Mouse (Mus musculus) adrenal gland, postnatal 10 days (tissue): ENCODE results near the gene C530008M17Rik. TPM values are rescaled to one million over a fixed set of nuclear protein-coding genes. Genes with fewer than 3 reads are reported as not detected.

Source experiments
- DNase-seq: peaks from one replicate; pipeline ENCODE4 v3.0.0; 2021; ENCODE audit warnings: mixed read lengths
- total RNA-seq, 2 experiments: library from RNA; stranded (reverse); gene quantifications; 2 replicates each; pipeline ENCODE4 v1.2.3; 2021

C530008M17Rik gene
- total RNA-seq, 2 experiments from 2014 or later = 7.5 to 10.4 TPM

DNA sequence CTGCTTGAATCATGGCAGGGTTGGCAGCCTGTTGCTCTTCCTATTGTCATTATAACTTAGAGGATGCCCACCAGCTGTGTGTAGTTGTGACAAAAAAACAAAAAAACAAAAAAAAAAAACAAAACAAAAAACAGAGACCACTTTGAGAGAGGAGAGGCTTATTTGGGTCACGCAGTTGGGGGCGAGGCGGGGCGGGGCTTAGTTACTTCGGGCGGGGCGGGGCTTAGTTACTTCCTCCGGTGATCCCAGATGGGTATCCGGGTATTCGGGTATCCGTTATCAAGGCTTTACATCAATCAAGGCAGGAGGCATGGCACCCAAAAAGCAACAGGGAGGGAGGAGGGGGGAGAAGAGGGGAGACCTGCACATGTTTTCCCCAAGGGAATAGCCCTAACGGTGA lies 46.3 kb downstream of the C530008M17Rik start:
- peak; percentile 42 for DNase-seq

DNA sequence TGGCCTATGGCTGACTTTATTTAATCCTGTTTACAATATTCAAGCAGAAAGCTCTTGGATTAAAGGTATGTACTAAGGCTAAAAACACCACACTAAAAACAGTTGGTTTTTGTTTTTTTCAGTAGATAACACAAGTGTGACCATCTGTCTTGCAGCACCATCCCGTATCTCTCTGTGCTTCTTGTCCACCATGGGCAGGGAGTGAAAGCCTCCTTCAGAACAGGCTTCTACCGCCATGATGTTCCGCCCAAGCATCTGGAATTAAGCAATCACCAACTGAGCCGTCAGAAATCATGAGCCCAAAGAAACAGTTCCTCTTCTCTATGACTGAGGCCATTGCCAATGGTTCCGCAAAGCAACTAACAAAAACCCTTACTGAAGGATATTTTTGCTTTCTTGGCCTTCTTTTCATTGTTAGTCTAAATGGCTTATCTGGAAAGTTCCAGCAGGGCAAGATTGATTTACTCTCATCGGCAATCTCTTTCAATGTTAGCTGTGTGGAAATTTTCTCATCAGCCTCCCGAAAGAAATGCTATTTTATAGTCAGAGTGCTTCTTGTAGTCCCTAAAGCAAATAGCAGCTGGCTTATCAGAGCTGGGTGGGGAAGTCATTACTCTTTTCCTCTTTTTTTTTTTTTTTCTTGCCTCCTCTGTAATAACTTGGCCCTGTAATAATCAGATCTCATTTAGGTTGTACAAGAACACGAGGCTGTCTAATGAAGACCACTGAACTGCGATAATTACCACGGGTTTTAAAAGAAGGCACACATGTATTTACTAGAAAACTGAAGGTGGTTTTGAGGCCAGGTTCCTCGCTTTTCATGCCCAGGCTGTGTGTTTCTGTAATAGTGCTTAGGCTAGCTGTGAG lies 49.2 kb downstream of the C530008M17Rik start:
- no peak for DNase-seq

DNA sequence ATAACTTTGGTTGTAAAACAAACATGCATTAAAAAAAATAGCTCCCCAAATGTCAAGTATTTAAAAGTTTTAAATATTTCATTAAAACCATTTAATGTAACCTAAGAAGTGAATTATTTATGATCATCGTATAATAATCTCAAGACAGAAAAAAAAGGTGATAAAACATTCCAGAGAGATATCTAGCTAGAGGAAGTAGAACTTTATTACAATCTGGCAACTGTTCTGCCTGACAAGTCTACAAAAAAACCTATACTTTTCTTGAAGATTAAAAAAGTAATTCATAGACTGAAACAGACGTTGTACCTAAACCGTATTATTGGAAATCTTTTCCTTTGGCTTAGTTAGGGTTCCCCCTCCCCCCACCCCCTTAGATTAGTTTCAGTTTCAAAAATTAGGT lies 50.8 kb downstream of the C530008M17Rik start:
- no peak for DNase-seq

- DNase-seq = peak; percentile 56
These were observed 51.7 kb downstream of the C530008M17Rik start for GRCm38 (mm10) chr5:76708004-76708403.

GRCm38 (mm10) chr5:76713743-76714142 lies 57.4 kb downstream of the C530008M17Rik start:
- DNase-seq = no peak

DNA sequence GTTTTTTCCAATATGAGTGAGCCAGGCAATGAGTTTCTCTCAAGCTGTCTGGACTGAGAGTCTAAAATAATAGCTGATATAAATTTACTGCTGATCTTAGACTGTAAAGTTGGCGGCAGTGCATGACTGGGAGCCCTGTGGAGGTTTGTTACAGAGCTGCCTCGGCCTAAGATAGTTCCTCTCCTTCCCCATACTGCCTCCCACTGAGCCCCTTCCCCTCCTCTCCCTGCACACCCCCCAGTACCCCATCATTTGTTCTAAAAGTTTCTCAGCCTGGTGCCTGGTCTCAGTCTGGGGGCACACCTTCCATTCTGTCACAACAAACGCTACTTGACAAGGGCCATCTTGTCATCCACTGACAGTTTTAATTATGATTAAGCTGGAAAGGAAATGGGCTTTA lies 63.6 kb downstream of the C530008M17Rik start:
- DNase-seq = no peak

- DNase-seq = no peak
These were observed 68.6 kb downstream of the C530008M17Rik start for GRCm38 (mm10) chr5:76724878-76725277.

DNA sequence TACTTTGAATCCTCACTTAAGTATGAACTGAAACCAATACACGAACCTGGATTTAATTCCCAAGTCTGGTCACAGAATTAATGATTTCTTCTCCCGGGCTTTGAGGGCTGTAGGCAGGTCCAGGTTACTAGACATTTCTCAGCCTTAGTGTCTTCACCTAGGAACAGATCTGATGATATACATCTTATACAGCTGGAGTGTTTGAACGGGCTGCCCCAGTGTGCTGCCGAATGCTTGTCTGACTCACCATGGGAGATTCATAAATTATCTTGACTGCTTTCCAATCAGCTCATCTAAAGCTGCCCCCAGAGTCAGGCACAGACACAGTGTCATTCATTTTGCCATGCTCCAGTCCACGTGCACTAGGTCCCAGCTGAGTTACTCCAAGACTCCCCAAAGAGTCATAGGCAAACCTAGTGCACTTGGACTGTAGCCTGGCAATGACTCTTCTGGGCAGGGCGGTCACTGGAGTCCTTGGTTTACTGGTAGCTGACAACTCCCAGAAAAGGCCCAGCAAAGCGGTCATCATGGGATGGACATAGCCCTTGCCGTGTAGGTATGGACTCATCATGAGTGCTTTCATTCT lies 70.3 kb downstream of the C530008M17Rik start:
- DNase-seq = peak; percentile 32

- no peak for DNase-seq
These were observed 76.8 kb downstream of the C530008M17Rik start for GRCm38 (mm10) chr5:76733055-76733641.

DNA sequence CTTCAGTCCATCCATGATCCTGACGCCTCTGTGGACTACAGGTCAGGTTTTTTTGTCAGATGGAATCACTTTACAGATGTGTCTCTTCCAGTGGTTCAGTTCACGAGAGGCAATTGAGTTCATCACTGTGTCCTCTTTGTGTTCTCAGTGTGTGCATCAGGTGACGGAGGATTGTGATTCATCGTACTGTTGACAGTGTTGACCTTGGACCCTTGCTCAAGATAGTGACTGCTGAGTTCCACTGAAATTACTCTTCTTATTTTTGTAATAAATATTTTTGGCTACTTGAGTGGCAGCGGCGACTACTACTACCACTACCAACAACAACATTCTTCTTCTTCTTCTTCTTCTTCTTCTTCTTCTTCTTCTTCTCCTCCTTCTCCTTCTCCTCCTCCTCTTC lies 85.2 kb downstream of the C530008M17Rik start:
- no peak for DNase-seq

DNA sequence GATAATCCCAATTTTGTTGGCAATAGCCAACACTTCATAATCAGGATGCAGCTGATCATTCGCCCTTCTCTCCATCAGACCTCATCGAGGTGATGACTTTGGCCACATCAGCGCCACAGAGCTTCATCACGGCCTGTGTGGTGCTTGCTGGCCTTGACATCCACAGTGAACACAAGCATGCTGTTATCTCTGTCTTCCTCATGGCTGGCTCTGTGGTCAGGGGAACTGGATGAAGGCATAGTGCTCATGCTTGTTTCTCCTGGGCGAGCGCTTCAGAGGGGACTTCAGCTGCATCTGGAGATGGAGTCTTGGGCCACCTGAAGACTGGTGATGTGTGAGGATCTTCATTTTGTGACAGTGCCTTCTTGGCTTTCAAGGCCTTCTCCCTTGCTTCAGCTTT lies 85.8 kb downstream of the C530008M17Rik start:
- no peak for DNase-seq

DNA sequence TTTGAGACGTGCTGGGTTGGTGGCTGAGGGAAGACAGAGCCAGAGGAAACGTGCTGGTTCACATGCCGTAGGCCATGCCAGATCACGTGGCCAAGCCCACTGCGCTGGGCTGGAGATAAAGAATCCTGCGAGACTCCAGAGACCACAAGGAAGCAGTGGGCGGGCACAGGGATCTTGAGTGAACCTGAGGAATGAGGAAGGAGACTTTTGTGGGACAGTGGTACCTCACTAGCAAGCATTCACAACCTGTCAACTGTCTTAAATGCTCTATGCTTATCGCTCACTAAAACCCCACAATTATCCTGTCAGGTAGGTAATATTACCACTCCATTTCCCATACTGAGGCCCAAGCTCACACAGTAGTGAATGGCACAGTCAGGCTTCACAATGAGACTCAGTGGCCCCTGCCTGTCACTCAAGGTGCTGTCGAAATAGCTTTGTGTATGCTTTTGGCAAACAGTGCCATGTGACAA lies 88.5 kb downstream of the C530008M17Rik start:
- DNase-seq = no peak

GRCm38 (mm10) chr5:76747851-76748250 lies 91.5 kb downstream of the C530008M17Rik start:
- no peak for DNase-seq

DNA sequence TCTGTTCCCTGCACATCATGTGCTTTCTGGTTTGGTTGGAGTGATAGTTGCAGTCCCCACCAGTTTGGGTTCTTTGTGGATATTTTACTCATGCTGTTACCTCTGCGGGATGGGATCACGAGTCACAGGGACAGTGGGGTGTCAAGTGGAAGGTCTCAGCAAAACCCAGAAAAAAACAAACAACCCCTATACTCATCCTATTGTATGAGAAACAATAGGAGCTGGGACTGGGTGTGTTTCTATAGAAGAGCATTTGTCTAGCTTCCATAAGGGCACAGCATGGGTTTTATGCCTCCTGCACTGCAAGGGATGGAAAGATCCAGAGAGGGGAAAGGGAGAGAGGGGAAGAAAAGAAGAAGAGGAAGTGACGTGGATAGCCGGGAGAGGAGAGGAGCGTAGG lies 96.0 kb downstream of the C530008M17Rik start:
- no peak for DNase-seq

DNA sequence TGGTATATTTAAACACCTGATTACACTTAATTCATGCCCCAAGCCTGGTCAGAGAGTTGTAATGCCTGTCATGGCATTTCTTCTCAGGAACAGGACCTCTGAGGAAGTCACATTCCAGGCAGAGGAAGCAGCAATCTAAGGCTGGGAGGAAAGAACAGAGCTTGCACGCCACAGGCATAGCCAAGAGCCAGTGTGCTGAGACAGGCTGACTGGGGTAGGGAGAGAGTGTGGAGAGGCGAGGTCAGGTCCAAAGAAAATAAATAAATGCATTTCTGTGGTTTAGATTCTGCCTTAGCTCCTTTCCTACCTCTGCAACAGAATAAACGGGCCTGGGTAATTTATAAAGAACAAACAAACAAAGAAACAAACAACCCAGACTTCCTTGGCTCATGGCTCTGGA lies 104.0 kb downstream of the C530008M17Rik start:
- DNase-seq = no peak

- no peak for DNase-seq
These were observed 105.9 kb downstream of the C530008M17Rik start for GRCm38 (mm10) chr5:76762030-76762698.

- DNase-seq = no peak
These were observed 106.9 kb downstream of the C530008M17Rik start for GRCm38 (mm10) chr5:76763148-76763701.

DNA sequence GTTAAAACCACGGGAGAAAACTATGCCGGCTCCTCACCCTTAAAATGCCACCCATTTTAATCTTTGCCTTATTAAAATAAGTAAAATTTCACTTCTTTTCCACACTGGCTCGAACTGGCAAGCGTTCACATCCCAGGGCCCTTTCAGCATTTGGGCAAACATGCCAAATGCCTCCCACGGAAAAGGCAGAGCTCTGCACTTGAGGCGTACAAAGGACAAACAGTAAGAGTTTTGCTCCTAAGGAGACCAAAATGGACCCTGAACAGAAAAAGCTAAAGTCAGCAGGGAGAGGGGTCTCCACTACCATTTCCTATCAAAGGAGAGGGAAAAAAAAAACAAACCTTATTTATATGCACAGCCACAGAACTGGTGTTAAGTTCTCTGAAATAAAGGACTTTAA lies 107.4 kb downstream of the C530008M17Rik start:
- DNase-seq = no peak

DNA sequence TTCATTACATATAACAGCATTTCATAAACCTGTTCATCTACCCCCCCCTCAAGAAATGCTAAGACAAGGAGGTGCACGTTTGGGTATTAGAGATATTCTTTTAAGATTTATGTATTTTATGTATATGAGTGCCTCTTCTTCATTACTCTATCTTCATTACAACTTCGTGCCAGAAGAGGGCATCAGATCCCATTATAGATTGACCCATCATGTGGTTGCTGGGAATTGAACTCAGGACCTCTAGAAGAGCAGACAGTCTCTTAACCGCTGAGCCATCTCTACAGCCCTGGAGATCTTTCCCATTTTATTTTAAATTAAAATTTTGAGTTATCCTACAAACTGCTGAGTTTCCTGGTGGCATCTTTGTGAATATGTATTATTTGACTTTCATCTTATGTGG lies 112.7 kb downstream of the C530008M17Rik start:
- DNase-seq = no peak

DNA sequence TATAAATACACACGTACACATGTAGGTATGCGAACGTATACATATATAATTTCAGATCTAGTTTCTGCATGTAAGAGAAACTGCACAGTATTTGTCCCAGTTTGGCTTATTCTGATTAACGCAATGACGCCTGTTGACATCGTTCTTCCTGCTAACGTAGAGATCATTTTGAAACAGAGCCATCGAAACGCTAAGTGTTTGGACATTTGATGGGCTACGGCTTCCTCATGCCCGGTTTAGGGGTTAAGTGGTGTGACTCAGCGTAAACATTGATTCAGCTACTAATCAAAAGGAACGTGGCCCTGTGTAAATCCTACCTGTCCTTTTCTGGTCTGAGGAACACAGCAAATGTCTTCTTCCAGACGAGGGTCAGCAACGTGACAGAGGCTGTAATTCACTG lies 113.3 kb downstream of the C530008M17Rik start:
- no peak for DNase-seq

GRCm38 (mm10) chr5:76771371-76771770 lies 115.1 kb downstream of the C530008M17Rik start:
- no peak for DNase-seq

GRCm38 (mm10) chr5:76772831-76773230 lies 116.5 kb downstream of the C530008M17Rik start:
- no peak for DNase-seq
